Mouse (Mus musculus) intestine, embryonic 14.5 days (tissue): ENCODE measurements at regions not wholly inside any gene's neighbourhood (a gene's known extent, or its start where the extent isn't known, plus 50 kb on each side); places are given as distances from the start of the nearest gene placed in this dataset.

Experiments used
- ATAC-seq: fragments of 200-750 bp; cut with Nextera tagmentation; replicated peaks from 2 replicates; pipeline ENCODE4 v1.8.0; 2017; ENCODE audit warnings: low read depth, moderate number of reproducible peaks, moderate TSS enrichment, moderate library complexity; ENCODE audit not compliant: low FRiP score, low TSS enrichment
- DNase-seq: peaks from one replicate; pipeline ENCODE4 v3.0.0-alpha.2; 2018; ENCODE audit warnings: low spot score
- H3K27ac ChIP-seq: fragments of 300-500 bp; sonication (generic); 2 replicates; pipeline ENCODE4 v1.5.1; 2014; ENCODE audit warnings: low read depth, mild to moderate bottlenecking, control low read depth
- H3K27me3 ChIP-seq: fragments of 300-500 bp; sonication (generic); replicated peaks from 2 replicates; pipeline ENCODE4 v1.6.1; 2014; ENCODE audit warnings: low read length, control low read depth; ENCODE audit not compliant: control insufficient read depth, insufficient read depth
- H3K36me3 ChIP-seq: fragments of 300-500 bp; sonication (generic); 2 replicates; pipeline ENCODE4 v1.6.1; 2014; ENCODE audit warnings: low read length, control low read depth; ENCODE audit not compliant: control insufficient read depth, insufficient read depth
- H3K4me1 ChIP-seq: fragments of 300-500 bp; sonication (generic); replicated peaks from 2 replicates; pipeline ENCODE4 v1.6.1; 2014; ENCODE audit warnings: low read length, control low read depth, mixed read lengths; ENCODE audit not compliant: control insufficient read depth, insufficient read depth
- H3K4me2 ChIP-seq: fragments of 300-500 bp; sonication (generic); 2 replicates; pipeline ENCODE4 v1.6.1; 2014; ENCODE audit warnings: low read length
- H3K4me3 ChIP-seq: fragments of 300-500 bp; sonication (generic); 2 replicates; pipeline ENCODE4 v1.5.1; 2014; ENCODE audit warnings: low read depth, low read length, control low read depth, mixed read lengths
- H3K9ac ChIP-seq: fragments of 300-500 bp; sonication (generic); 2 replicates; pipeline ENCODE4 v1.6.1; 2014; ENCODE audit warnings: mild to moderate bottlenecking, low read length
- H3K9me3 ChIP-seq: fragments of 300-500 bp; sonication (generic); 2 replicates; pipeline ENCODE4 v1.6.1; 2016; ENCODE audit warnings: low read length, control low read depth; ENCODE audit not compliant: control insufficient read depth
- WGBS: fragments of 180-500 bp; shearing (Covaris S2); extraction: QIAGEN DNeasy Blood & Tissue Kit; methylation state at CpG from one replicate; pipeline ENCODE4 v1.1.7; 2014; 5-methylcytosine and 5-hydroxymethylcytosine counted together

DNA sequence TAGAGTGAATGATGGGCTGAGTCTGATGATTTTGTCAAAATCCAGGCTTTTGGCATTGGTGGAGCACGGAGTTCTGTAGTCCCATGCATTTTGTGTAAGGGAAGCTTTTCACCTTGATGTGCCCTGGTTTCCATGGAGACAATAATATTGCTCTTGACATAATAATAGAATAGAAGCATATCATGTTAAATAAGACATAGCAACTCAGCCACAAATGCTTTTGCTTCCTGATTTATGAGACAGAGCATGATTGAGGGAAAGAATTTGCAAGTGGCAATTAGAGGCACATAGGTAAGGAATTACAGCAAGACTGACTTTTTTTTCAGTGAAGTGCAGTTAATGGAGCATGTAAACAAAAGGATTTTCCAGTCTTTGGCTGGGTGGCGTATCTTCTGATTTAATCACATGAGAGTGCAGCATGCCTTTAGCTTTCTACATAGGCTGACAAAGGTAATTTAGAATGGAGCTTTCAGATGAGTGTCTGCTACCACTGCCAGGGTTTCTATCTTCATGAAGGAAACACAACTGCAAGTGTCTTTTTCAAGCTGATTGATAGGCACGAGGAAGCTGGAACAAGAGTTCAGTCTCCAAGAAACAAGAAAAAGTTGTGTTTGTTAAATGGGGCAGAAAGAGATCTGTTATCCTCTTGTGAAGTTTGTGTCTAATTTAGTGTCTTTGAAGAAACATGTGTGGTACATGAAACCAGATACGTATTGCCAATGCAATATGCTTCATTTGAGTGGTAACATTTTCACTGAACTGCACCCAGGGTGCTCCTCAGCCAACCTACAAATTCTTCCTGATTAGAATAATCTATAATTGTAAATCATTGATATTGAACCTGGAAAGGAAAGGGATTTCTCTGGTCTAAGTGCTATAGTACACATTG, 1913.2 kb downstream of the 9330182O14Rik start:
- no peak overlapping the region for H3K9ac ChIP-seq
- no peak overlapping the region for H3K27ac ChIP-seq
- no peak for ATAC-seq
- no peaks in the 10 kb centered on the region for H3K9me3 ChIP-seq
- no peak overlapping the region for H3K4me3 ChIP-seq
- H3K36me3 ChIP-seq = no peaks in the 10 kb centered on the region
- DNase-seq = no peak
- no peaks in the 10 kb centered on the region for H3K27me3 ChIP-seq
- H3K4me1 ChIP-seq = 0 out of 2 replicates have a peak, but pooled peaks cover 3% of the 10 kb centered on the region
- 53% methylated on average over 4 of the region's 4 CpGs for WGBS
- no peak overlapping the region for H3K4me2 ChIP-seq

DNA sequence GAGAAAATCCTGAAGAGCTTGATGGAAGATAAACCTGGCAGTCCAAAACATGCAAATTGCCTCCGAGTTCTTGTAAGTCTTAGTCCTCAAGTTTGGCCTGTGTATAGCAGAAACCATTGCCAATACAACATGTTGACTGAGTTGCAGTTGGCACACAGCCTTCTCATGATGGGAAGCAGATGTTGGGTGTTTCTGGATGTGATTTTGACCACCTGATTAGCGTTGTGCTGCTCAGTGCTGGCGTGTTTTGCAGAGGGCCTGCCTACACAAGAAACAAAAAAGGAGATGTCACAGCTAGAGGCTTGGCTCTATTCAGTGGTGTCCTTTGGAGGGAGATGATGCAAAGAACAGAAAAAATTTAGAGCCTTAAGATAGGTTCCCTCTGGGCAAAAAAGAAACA, 1922.6 kb downstream of the 9330182O14Rik start:
- H3K4me2 ChIP-seq = no peak overlapping the region
- H3K4me1 ChIP-seq = 0 out of 2 replicates have a peak, but pooled peaks cover 3% of the 10 kb centered on the region
- ATAC-seq (no peak), DNase-seq (no peak)
- H3K9ac ChIP-seq = no peak overlapping the region
- no peak overlapping the region for H3K27ac ChIP-seq
- no peaks in the 10 kb centered on the region for H3K27me3 ChIP-seq
- WGBS = 52% methylated on average over 3 of the region's 3 CpGs
- no peaks in the 10 kb centered on the region for H3K36me3 ChIP-seq
- no peaks in the 10 kb centered on the region for H3K9me3 ChIP-seq
- no peak overlapping the region for H3K4me3 ChIP-seq

DNA sequence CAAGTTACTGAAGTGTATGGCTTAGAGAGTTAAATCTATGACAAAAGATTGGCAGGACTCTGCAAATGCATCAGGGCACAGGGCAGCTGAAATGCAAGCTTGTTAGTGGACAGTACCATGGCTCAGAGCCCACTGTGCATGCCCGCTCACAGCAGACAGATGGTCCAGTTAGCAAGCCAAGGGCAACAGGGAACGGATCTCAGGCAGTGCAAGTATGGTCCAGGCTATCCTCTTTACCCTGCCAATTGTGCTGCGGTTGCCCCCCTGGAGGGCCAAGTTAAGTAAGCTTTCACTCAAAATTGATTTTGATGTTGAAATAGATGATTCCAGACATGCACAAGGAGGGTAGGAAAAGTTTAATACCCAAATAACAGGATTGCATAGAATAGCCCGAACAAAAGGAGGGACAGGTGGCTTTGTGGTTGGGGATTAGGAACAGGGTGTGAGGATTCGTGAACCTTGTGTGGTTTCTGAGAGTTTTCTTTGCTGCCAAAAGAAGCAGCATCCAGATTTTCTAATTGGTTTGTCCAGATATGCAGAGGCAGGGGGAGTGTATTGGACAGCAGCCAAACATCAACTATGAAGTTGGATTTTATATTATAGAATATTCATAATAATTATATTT, 1934.2 kb downstream of the 9330182O14Rik start:
- 90% methylated on average over 5 of the region's 5 CpGs for WGBS
- no peak for DNase-seq

DNA sequence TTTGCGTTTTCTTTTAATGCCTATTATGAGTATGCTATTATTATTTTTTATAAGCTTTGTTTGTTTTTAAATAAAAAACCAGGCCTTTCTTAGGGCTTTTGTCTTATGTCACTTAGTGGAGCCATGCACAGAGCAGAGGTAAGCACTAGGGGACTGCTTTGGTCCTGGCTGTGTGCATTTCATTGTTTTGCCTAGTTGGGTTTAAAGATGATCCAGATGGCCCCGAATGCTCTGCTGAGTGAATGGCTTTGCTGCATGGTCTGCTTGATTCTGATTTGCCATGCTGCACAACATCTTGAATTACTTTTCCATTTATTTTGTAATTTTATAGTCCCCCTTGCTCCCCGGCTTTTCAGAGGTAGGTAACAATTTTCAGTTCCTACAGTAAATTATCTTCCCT, 1934.9 kb downstream of the 9330182O14Rik start:
- DNase-seq (no peak), ATAC-seq (no peak)
- H3K27me3 ChIP-seq = no peaks in the 10 kb centered on the region
- H3K36me3 ChIP-seq = no peaks in the 10 kb centered on the region
- no peaks in the 10 kb centered on the region for H3K9me3 ChIP-seq
- no peak overlapping the region for H3K4me3 ChIP-seq
- 88% methylated on average over 3 of the region's 3 CpGs for WGBS
- no peaks in the 10 kb centered on the region for H3K4me1 ChIP-seq
- H3K4me2 ChIP-seq = no peak overlapping the region
- no peak overlapping the region for H3K9ac ChIP-seq
- no peak overlapping the region for H3K27ac ChIP-seq

More for the DNA sequence above, 1934.2 kb downstream of the 9330182O14Rik start:
- no peaks in the 10 kb centered on the region for H3K36me3 ChIP-seq
- H3K4me3 ChIP-seq = no peak overlapping the region
- no peak overlapping the region for H3K9ac ChIP-seq
- no peak overlapping the region for H3K27ac ChIP-seq
- H3K4me2 ChIP-seq = no peak overlapping the region
- ATAC-seq = no peak
- H3K4me1 ChIP-seq = no peaks in the 10 kb centered on the region
- H3K27me3 ChIP-seq = no peaks in the 10 kb centered on the region
- H3K9me3 ChIP-seq = no peaks in the 10 kb centered on the region

DNA sequence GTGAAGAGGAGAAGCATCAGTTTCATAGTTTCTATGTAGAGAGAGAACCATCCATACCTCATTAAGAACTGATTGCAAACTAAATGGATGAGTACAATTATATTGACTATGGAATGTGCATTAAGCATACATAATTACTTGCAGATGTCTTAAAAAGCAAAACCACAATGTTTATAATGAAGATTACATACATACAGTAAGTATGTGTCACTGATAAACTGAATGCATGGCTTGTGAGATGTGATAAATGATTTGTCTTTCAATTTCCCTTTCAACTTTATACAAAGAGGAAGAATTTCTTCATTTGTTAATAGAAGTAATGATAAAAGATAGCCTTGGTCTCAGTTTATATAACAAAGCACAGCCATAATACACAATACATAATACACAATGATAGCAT, 1939.3 kb downstream of the 9330182O14Rik start:
- Histone ChIP-seq H3K9me3 (no peaks in the 10 kb centered on the region), H3K27ac (no peak overlapping the region), H3K9ac (no peak overlapping the region), H3K36me3 (no peaks in the 10 kb centered on the region), H3K27me3 (no peaks in the 10 kb centered on the region), H3K4me2 (no peak overlapping the region), H3K4me3 (no peak overlapping the region), H3K4me1 (no peaks in the 10 kb centered on the region)
- ATAC-seq (no peak), DNase-seq (no peak)

DNA sequence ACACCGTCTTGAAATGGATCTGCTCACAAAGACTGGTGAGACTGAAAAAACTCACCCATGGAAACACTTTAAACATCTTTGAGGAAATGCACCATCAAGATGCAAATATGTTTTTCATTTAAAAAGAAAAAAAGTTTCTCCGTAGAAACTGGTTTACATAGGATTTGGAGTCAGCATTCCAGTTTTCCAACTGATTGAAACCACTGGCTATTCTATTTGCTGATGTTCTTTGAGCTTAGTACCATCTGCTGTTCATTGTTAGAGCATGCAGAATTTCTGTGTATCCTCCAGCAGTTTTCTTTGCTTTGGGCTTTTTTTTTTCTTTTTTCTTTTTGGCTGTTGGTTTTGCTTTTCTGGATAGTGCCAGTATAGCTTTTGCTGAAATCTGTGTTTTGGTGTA, 1948.3 kb downstream of the 9330182O14Rik start:
- Histone ChIP-seq H3K9ac (no peak overlapping the region), H3K4me3 (no peak overlapping the region), H3K27ac (no peak overlapping the region), H3K4me1 (no peaks in the 10 kb centered on the region), H3K27me3 (no peaks in the 10 kb centered on the region), H3K9me3 (no peaks in the 10 kb centered on the region), H3K36me3 (no peaks in the 10 kb centered on the region), H3K4me2 (no peak overlapping the region)
- no peak for ATAC-seq
- 87% methylated on average over 2 of the region's 2 CpGs for WGBS
- no peak for DNase-seq

DNA sequence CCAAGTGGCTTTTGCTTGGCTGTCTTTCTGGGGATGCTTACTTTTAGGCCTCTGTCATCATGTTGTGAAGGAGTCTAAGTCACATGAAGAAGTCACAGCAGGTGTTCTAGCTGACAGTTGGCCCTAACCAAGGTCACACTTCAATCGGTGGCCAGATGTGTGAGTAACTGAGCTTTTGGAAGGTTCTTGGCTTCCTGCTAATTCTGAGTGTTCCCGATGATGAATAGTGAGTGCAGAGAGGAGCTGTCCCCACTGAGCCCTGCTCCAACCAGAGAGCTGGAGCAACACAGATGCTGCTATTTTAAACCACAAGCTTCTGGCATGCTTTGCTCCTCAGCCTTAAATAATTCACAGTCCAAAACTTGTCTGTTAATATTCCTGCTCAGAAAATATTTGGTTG, 1966.6 kb downstream of the 9330182O14Rik start:
- Histone ChIP-seq H3K36me3 (no peaks in the 10 kb centered on the region), H3K4me2 (no peak overlapping the region), H3K4me3 (no peak overlapping the region), H3K9ac (no peak overlapping the region), H3K27me3 (no peaks in the 10 kb centered on the region), H3K4me1 (no peaks in the 10 kb centered on the region), H3K27ac (no peak overlapping the region), H3K9me3 (no peaks in the 10 kb centered on the region)
- DNase-seq = no peak
- ATAC-seq = no peak
- 63% methylated on average over 2 of the region's 2 CpGs for WGBS

DNA sequence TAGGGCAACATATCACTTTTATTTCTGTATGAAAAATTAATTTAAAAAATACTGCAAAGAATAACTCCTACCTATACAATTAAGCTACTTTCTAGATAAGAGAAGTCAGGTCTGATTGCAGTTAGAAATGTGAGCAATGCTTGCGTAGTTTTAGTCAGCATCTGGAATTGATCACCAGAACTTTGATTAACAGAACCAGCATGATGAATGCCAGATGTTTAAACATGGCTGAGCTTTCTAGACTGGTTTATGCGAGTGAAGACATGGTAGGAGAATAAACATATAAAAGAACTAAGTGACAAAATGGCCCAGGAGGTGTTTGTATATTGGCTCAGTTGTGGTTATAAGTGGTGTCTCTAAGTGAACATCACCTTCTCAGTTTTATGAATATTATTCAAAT, 1970.7 kb downstream of the 9330182O14Rik start:
- DNase-seq = no peak
- 57% methylated on average over 2 of the region's 2 CpGs for WGBS

DNA sequence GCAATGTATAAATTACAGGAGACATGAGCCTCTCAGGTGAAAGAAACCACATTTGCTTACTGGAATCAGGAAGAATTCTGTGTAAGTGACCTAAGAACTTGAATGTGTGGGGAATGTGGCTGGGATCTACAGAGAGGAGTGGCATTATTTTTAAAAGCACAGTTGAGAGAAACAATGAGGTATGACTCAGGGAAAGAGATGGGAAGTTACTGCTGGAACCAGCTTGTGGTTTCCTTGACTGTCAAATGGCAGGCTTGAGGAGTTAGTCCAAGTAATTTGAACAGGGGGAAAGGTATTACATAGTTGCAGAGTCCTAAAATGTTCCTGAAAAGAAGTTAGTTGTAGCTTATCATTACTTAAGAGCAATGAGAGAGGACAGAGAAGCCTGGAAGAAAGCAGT, 1972.9 kb downstream of the 9330182O14Rik start:
- ATAC-seq = no peak
- Histone ChIP-seq H3K4me3 (no peak overlapping the region), H3K36me3 (no peaks in the 10 kb centered on the region)

More for the DNA sequence above, 1970.7 kb downstream of the 9330182O14Rik start:
- no peak for ATAC-seq
- no peak overlapping the region for H3K27ac ChIP-seq
- no peak overlapping the region for H3K9ac ChIP-seq
- no peak overlapping the region for H3K4me2 ChIP-seq
- H3K9me3 ChIP-seq = no peaks in the 10 kb centered on the region
- no peaks in the 10 kb centered on the region for H3K27me3 ChIP-seq
- no peak overlapping the region for H3K4me3 ChIP-seq
- no peaks in the 10 kb centered on the region for H3K36me3 ChIP-seq
- no peaks in the 10 kb centered on the region for H3K4me1 ChIP-seq

More for the DNA sequence above, 1972.9 kb downstream of the 9330182O14Rik start:
- Histone ChIP-seq H3K27ac (no peak overlapping the region), H3K9ac (no peak overlapping the region), H3K9me3 (no peaks in the 10 kb centered on the region), H3K4me2 (no peak overlapping the region), H3K4me1 (no peaks in the 10 kb centered on the region), H3K27me3 (no peaks in the 10 kb centered on the region)
- no peak for DNase-seq
